Mouse (Mus musculus) lung, postnatal 0 days (tissue): ENCODE measurements around the gene Sorbs1.

Experiments
- CTCF ChIP-seq: IDR thresholded peaks from 2 replicates; pipeline ENCODE4 v1.5.1; 2016; ENCODE audit warnings: antibody characterized with exemption, mild to moderate bottlenecking
- EP300 ChIP-seq: IDR thresholded peaks from 2 replicates; pipeline ENCODE4 v1.6.1; 2016; ENCODE audit warnings: antibody characterized with exemption, mild to moderate bottlenecking, control low read depth

- TF ChIP-seq CTCF (no peak), EP300 (no peak)
Observed at GRCm38 (mm10) chr19:40419315-40419714, 94.3 kb downstream of the Sorbs1 start.
